Mouse (Mus musculus): ENCODE measurements around the gene Mars.
A peak's percentile ranks its signal among the peaks of the same experiment; 100 is the strongest.

Mars gene

GRCm38 (mm10) chr10:127262548-127263398 is 48.8 kb downstream of the Mars start, which contains the start of gene Kif5a:
TSS of gene Kif5a (minus strand) at chr10:127263348.
- DNase-seq (ENCODE audit: low spot score) = peak; percentile 65

- DNase-seq (ENCODE audit: low spot score) = no peak
Observed at GRCm38 (mm10) chr10:127261706-127262547, 49.7 kb downstream of the Mars start.

- no peak for DNase-seq (ENCODE audit: low spot score)
Observed at GRCm38 (mm10) chr10:127258489-127258888, 53.1 kb downstream of the Mars start.

GRCm38 (mm10) chr10:127257790-127258189 is 53.8 kb downstream of the Mars start:
- DNase-seq (ENCODE audit: low spot score) = no peak

- DNase-seq (ENCODE audit: low spot score) = peak; percentile 88
Observed at GRCm38 (mm10) chr10:127255625-127256345, 55.8 kb downstream of the Mars start.

- DNase-seq (ENCODE audit: low spot score) = no peak
Observed at GRCm38 (mm10) chr10:127250810-127251209, 60.8 kb downstream of the Mars start.
